Mouse (Mus musculus) MEL (cell line): ENCODE data around the gene Mettl1. TPM values are rescaled to one million over a fixed set of nuclear protein-coding genes. Genes with fewer than 3 reads are reported as not detected.

Experiments used
- DNase-seq: peaks from one replicate; pipeline ENCODE4 v3.0.0; 2011; ENCODE audit warnings: low read depth, low spot score
- H3K27ac ChIP-seq: 2 replicates; pipeline ENCODE4 v1.5.1; 2012; ENCODE audit warnings: low read depth, mild to moderate bottlenecking, control low read depth, low read length, moderate library complexity; ENCODE audit not compliant: control insufficient read depth
- H3K27me3 ChIP-seq, 2 experiments: fragments of 150-350 bp in 1 of 2; sonication (generic) in 1 of 2; 2 replicates each; pipeline ENCODE4 v1.6.1; 2012; ENCODE audit warnings: low read length in 2 of 2, mild to moderate bottlenecking in 2 of 2, improper control_type of control experiment in 1 of 2, moderate library complexity in 1 of 2; ENCODE audit not compliant: insufficient read depth in 2 of 2, control insufficient read depth in 1 of 2
- H3K36me3 ChIP-seq, 2 experiments: 2 replicates each; pipeline ENCODE4 v1.6.1; 2012 to 2014; ENCODE audit warnings: low read length in 2 of 2, improper control_type of control experiment in 1 of 2, inconsistent platforms in 1 of 2, mild to moderate bottlenecking in 1 of 2; ENCODE audit not compliant: insufficient read depth in 2 of 2, control insufficient read depth in 1 of 2
- H3K4me1 ChIP-seq, 2 experiments: fragments of 150-350 bp in 1 of 2; sonication (generic) in 1 of 2; 2 replicates each; pipeline ENCODE4 v1.6.1; 2012; ENCODE audit warnings: low read length in 2 of 2, improper control_type of control experiment in 1 of 2, mild to moderate bottlenecking in 1 of 2; ENCODE audit not compliant: insufficient read depth in 2 of 2, control insufficient read depth in 1 of 2
- H3K4me3 ChIP-seq, 2 experiments: fragments of 150-350 bp in 1 of 2; sonication (generic) in 1 of 2; 2 replicates each; pipeline ENCODE4 v1.5.1; 2012; ENCODE audit warnings: low read depth in 2 of 2, low read length in 2 of 2, mild to moderate bottlenecking in 2 of 2, moderate library complexity in 2 of 2, control low read depth in 1 of 2, improper control_type of control experiment in 1 of 2; ENCODE audit not compliant: control insufficient read depth in 1 of 2, insufficient read depth in 1 of 2
- H3K79me2 ChIP-seq: 2 replicates; pipeline ENCODE4 v1.6.1; 2012; ENCODE audit warnings: mild to moderate bottlenecking, low read length, moderate library complexity; ENCODE audit not compliant: control insufficient read depth, poor library complexity, insufficient read depth
- H3K9ac ChIP-seq: 2 replicates; pipeline ENCODE4 v1.6.1; 2012; ENCODE audit warnings: low read depth, mild to moderate bottlenecking, control low read depth, low read length, moderate library complexity; ENCODE audit not compliant: control insufficient read depth, poor library complexity, severe bottlenecking
- H3K9me3 ChIP-seq: fragments of 150-350 bp; sonication (generic); replicated peaks from 2 replicates; pipeline ENCODE4 v1.6.1; 2012; ENCODE audit warnings: mild to moderate bottlenecking, low read length, improper control_type of control experiment, moderate library complexity; ENCODE audit not compliant: insufficient read depth
- CHD2 ChIP-seq: IDR thresholded peaks from 2 replicates; pipeline ENCODE4 v1.6.1; 2011; ENCODE audit warnings: low read length, improper control_type of control experiment
- E2F4 ChIP-seq: IDR thresholded peaks from 2 replicates; pipeline ENCODE4 v1.6.1; 2011; ENCODE audit warnings: low read depth, low read length, improper control_type of control experiment, borderline replicate concordance
- GATA1 ChIP-seq: IDR thresholded peaks from 2 replicates; pipeline ENCODE4 v1.6.1; 2011; ENCODE audit warnings: low read depth, low read length, improper control_type of control experiment
- KAT2A ChIP-seq: conservative IDR thresholded peaks from 2 replicates; pipeline ENCODE4 v1.6.1; 2012; ENCODE audit warnings: low read depth, low read length, improper control_type of control experiment, inconsistent platforms
- MAX ChIP-seq: IDR thresholded peaks from 2 replicates; pipeline ENCODE4 v1.6.1; 2011; ENCODE audit warnings: low read length, improper control_type of control experiment
- MAZ ChIP-seq: IDR thresholded peaks from 2 replicates; pipeline ENCODE4 v1.6.1; 2012; ENCODE audit warnings: low read depth, mild to moderate bottlenecking, inconsistent platforms, low read length, improper control_type of control experiment
- MYC ChIP-seq: IDR thresholded peaks from 2 replicates; pipeline ENCODE4 v1.6.1; 2011; ENCODE audit warnings: low read depth, mild to moderate bottlenecking, low read length, improper control_type of control experiment, moderate library complexity
- POLR2A ChIP-seq, 2 experiments: IDR thresholded peaks; 2 replicates each; pipeline ENCODE4 v1.6.1; 2011 to 2012; ENCODE audit warnings: low read length in 2 of 2, mild to moderate bottlenecking in 2 of 2, control low read depth in 1 of 2, improper control_type of control experiment in 1 of 2, low read depth in 1 of 2, moderate library complexity in 1 of 2; ENCODE audit not compliant: control insufficient read depth in 1 of 2, insufficient read depth in 1 of 2, poor library complexity in 1 of 2
- POLR2AphosphoS2 ChIP-seq: IDR thresholded peaks from 2 replicates; pipeline ENCODE4 v1.6.1; 2011; ENCODE audit warnings: low read length, improper control_type of control experiment
- RCOR1 ChIP-seq: IDR thresholded peaks from 2 replicates; pipeline ENCODE4 v1.6.1; 2012; ENCODE audit warnings: low read depth, mild to moderate bottlenecking, inconsistent platforms, low read length, improper control_type of control experiment
- TBP ChIP-seq: IDR thresholded peaks from 2 replicates; pipeline ENCODE4 v1.8.0; 2011; ENCODE audit warnings: low read depth, low read length, improper control_type of control experiment
- TCF12 ChIP-seq: IDR thresholded peaks from 2 replicates; pipeline ENCODE4 v1.6.1; 2014; ENCODE audit warnings: low read depth, mild to moderate bottlenecking, inconsistent platforms, low read length, improper control_type of control experiment, moderate library complexity
- USF1 ChIP-seq: IDR thresholded peaks from 2 replicates; pipeline ENCODE4 v1.6.1; 2014; ENCODE audit warnings: low read depth, mild to moderate bottlenecking, inconsistent platforms, low read length, improper control_type of control experiment, moderate library complexity
- ZKSCAN1 ChIP-seq: IDR thresholded peaks from 2 replicates; pipeline ENCODE4 v1.6.1; 2012; ENCODE audit warnings: low read depth, mild to moderate bottlenecking, inconsistent platforms, low read length, improper control_type of control experiment, moderate library complexity
- ZMIZ1 ChIP-seq: IDR thresholded peaks from 2 replicates; pipeline ENCODE4 v1.6.1; 2012; ENCODE audit warnings: low read depth, mild to moderate bottlenecking, inconsistent platforms, low read length, improper control_type of control experiment, moderate library complexity
- ZNF384 ChIP-seq: IDR thresholded peaks from 2 replicates; pipeline ENCODE4 v1.6.1; 2012; ENCODE audit warnings: low read depth, mild to moderate bottlenecking, inconsistent platforms, low read length, improper control_type of control experiment
- polyA plus RNA-seq, 2 experiments: library from polyadenylated mRNA; stranded (reverse) in 1 of 2; unstranded in 1 of 2; fragments of >175 nt in 1 of 2; fragments of >200 nt in 1 of 2; gene quantifications; 2 replicates each; pipeline versions ENCODE4 v1.2.1 to v1.2.4; 2012; ENCODE audit warnings: low replicate concordance in 2 of 2, low read depth in 1 of 2; ENCODE audit not compliant: insufficient read length in 2 of 2, insufficient read depth in 1 of 2, missing spikeins in 1 of 2
- total RNA-seq: library from RNA; depleted of rRNA; stranded (reverse); fragments of 300-350 nt; gene quantifications from 2 replicates; pipeline ENCODE4 v1.2.3, GENCODE M21; 2012

Mettl1 gene
- total and polyA plus RNA-seq, 3 experiments: 35.3 to 67.3 TPM; not detected in 1

GRCm38 (mm10) chr10:127065981-127066380 is 24.8 kb downstream of the Mettl1 start:
- DNase-seq: no peak
- TF ChIP-seq MAZ: 0 out of 2 replicates have a peak, but pooled peaks have one; percentile 47
- TF ChIP-seq MYC: 0 out of 2 replicates have a peak, but pooled peaks have one; percentile 18
- TF ChIP-seq POLR2A (IDR thresholded peaks at IDR 0.05; ENCODE audit: control insufficient read depth in 1 of 2, insufficient read depth in 1 of 2, low read depth in 1 of 2, low read length in 2 of 2, poor library complexity in 1 of 2): no peak
- 0 out of 2 replicates have a peak, but pooled peaks have one; percentile 24 for TF ChIP-seq ZMIZ1
- Histone ChIP-seq H3K27me3 (no peaks in the 10 kb centered on the region), H3K4me3 (no peak overlapping the region), H3K36me3 (peaks cover 14 to 39% of the 10 kb centered on the region in 2 experiments), H3K9me3 (no peaks in the 10 kb centered on the region), H3K4me1 (peaks cover 6 to 21% of the 10 kb centered on the region in 2 experiments), H3K27ac (no peak overlapping the region), H3K79me2 (peaks cover 36% of the 10 kb centered on the region), H3K9ac (no peak overlapping the region; the same call in 1 of the 2 replicates)

GRCm38 (mm10) chr10:127066519-127067018 is 25.4 kb downstream of the Mettl1 start:
- TF ChIP-seq KAT2A: no peak
- TF ChIP-seq ZNF384: no peak
- no peak for TF ChIP-seq MAX
- TF ChIP-seq TBP: no peak
- H3K27ac ChIP-seq: no peak overlapping the region
- peaks cover 6 to 21% of the 10 kb centered on the region in 2 experiments for H3K4me1 ChIP-seq
- no peak for DNase-seq
- H3K4me3 ChIP-seq: no peak overlapping the region
- H3K27me3 ChIP-seq: no peaks in the 10 kb centered on the region
- H3K9me3 ChIP-seq: no peaks in the 10 kb centered on the region
- H3K36me3 ChIP-seq: peaks cover 14 to 39% of the 10 kb centered on the region in 2 experiments
- no peak overlapping the region for H3K9ac ChIP-seq
- peaks cover 36% of the 10 kb centered on the region for H3K79me2 ChIP-seq

- peaks cover 3 to 18% of the 10 kb centered on the region in 2 experiments for H3K4me1 ChIP-seq
- peak overlapping the region; percentile 80 for H3K27ac ChIP-seq
- TF ChIP-seq POLR2AphosphoS2: peak; percentile 95
- no peak for TF ChIP-seq USF1
- peak; percentile 70 for TF ChIP-seq ZMIZ1
- TF ChIP-seq CHD2: peak; percentile 29; the same call in 1 of the 2 replicates
- peak; percentile 63; the same call in 1 of the 2 replicates for TF ChIP-seq GATA1
- 0 out of 2 replicates have a peak, but pooled peaks have one; percentile 1 for TF ChIP-seq ZKSCAN1
- TF ChIP-seq E2F4: no peak
- no peak for TF ChIP-seq RCOR1
- TF ChIP-seq TCF12: no peak
Measured at GRCm38 (mm10) chr10:127068360-127069038, 27.3 kb downstream of the Mettl1 start.

More at GRCm38 (mm10) chr10:127068360-127069038, 27.3 kb downstream of the Mettl1 start:
- Histone ChIP-seq H3K36me3 (peaks cover 14 to 34% of the 10 kb centered on the region in 2 experiments), H3K9me3 (no peaks in the 10 kb centered on the region), H3K9ac (peak overlapping the region; percentile 90), H3K79me2 (peaks cover 35% of the 10 kb centered on the region), H3K4me3 (peak overlapping the region; percentile 89 to 93), H3K27me3 (no peaks in the 10 kb centered on the region)
- DNase-seq: peak; percentile 56
